Mouse (Mus musculus) limb, embryonic 14.5 days (tissue): ENCODE data around the gene 1700020N01Rik. TPM values are rescaled to one million over a fixed set of nuclear protein-coding genes. Genes with fewer than 3 reads are reported as not detected.

Experiments used
- ATAC-seq: fragments of 200-750 bp; cut with Nextera tagmentation; 2 replicates; pipeline ENCODE4 v1.8.0; 2017; ENCODE audit warnings: low read depth, moderate number of reproducible peaks, moderate TSS enrichment; ENCODE audit not compliant: low FRiP score
- DNase-seq: peaks from one replicate; pipeline ENCODE4 v3.0.0-alpha.2; 2015; ENCODE audit warnings: low spot score
- H3K27ac ChIP-seq: fragments of 300-500 bp; sonication (generic); replicated peaks from 2 replicates; pipeline ENCODE4 v1.5.1; 2014; ENCODE audit warnings: low read depth, mild to moderate bottlenecking, low read length, moderate library complexity, mixed read lengths
- H3K27me3 ChIP-seq: fragments of 300-500 bp; sonication (generic); 2 replicates; pipeline ENCODE4 v1.6.1; 2014; ENCODE audit warnings: low read length, mixed read lengths; ENCODE audit not compliant: control insufficient read depth, insufficient read depth
- H3K36me3 ChIP-seq: fragments of 300-500 bp; sonication (generic); 2 replicates; pipeline ENCODE4 v1.6.1; 2014; ENCODE audit warnings: mild to moderate bottlenecking, low read length, moderate library complexity, mixed read lengths; ENCODE audit not compliant: control insufficient read depth, insufficient read depth
- H3K4me1 ChIP-seq: fragments of 300-500 bp; sonication (generic); 2 replicates; pipeline ENCODE4 v1.6.1; 2014; ENCODE audit warnings: antibody characterized with exemption, low read length, mixed read lengths; ENCODE audit not compliant: control insufficient read depth, insufficient read depth
- H3K4me2 ChIP-seq: fragments of 300-500 bp; sonication (generic); replicated peaks from 2 replicates; pipeline ENCODE4 v1.6.1; 2014; ENCODE audit warnings: low read depth, mild to moderate bottlenecking, low read length, moderate library complexity; ENCODE audit not compliant: severe bottlenecking
- H3K4me3 ChIP-seq: fragments of 300-500 bp; sonication (generic); replicated peaks from 2 replicates; pipeline ENCODE4 v1.5.1; 2014; ENCODE audit warnings: low read length
- H3K9ac ChIP-seq: fragments of 300-500 bp; sonication (generic); 2 replicates; pipeline ENCODE4 v1.6.1; 2014; ENCODE audit warnings: mild to moderate bottlenecking, low read depth, low read length, moderate library complexity; ENCODE audit not compliant: severe bottlenecking
- H3K9me3 ChIP-seq: fragments of 300-500 bp; sonication (generic); 2 replicates; pipeline ENCODE4 v1.6.1; 2016; ENCODE audit warnings: low read length; ENCODE audit not compliant: control insufficient read depth
- POLR2A ChIP-seq: fragments of 200-500 bp; IDR thresholded peaks from 2 replicates; pipeline ENCODE4 v1.8.0; 2012; ENCODE audit warnings: inconsistent platforms, mild to moderate bottlenecking, moderate library complexity, borderline replicate concordance; ENCODE audit not compliant: insufficient read depth, insufficient read length; ENCODE audit errors: extremely low read depth
- WGBS: fragments of 180-500 bp; shearing (Covaris S2); extraction: QIAGEN DNeasy Blood & Tissue Kit; methylation state at CpG from one replicate; pipeline ENCODE4 v1.1.7; 2014; 5-methylcytosine and 5-hydroxymethylcytosine counted together
- polyA plus RNA-seq, 2 experiments: library from polyadenylated mRNA; depleted of rRNA in 1 of 2; stranded (reverse) in 1 of 2; unstranded in 1 of 2; fragments of >200 nt; fragmentation: Nextera tagmentation in 1 of 2; extraction: Ambion mirVana in 1 of 2; gene quantifications; 2 replicates each; pipeline versions ENCODE4 v1.2.1 to v1.2.3; 2012 to 2014

1700020N01Rik gene
- polyA plus RNA-seq, 2 experiments = not detected

GRCm38 (mm10) chr10:21563446-21563845 is 29.5 kb upstream of the 1700020N01Rik start:
- Histone ChIP-seq H3K36me3 (no peaks in the 10 kb centered on the region), H3K9me3 (no peaks in the 10 kb centered on the region), H3K9ac (no peak overlapping the region), H3K27ac (no peak overlapping the region), H3K4me2 (no peak overlapping the region), H3K4me1 (peaks cover 5% of the 10 kb centered on the region), H3K27me3 (no peaks in the 10 kb centered on the region), H3K4me3 (no peak overlapping the region)
- no peak for DNase-seq
- no peak for TF ChIP-seq POLR2A
- 92% methylated on average over 2 of the region's 2 CpGs for WGBS
- no peak for ATAC-seq

- Histone ChIP-seq H3K4me3 (no peak overlapping the region), H3K27me3 (no peaks in the 10 kb centered on the region), H3K9me3 (no peaks in the 10 kb centered on the region), H3K4me2 (no peak overlapping the region), H3K9ac (no peak overlapping the region), H3K4me1 (peaks cover 5% of the 10 kb centered on the region), H3K27ac (no peak overlapping the region), H3K36me3 (no peaks in the 10 kb centered on the region)
- no peak for TF ChIP-seq POLR2A
- DNase-seq (no peak), ATAC-seq (no peak)
- 84% methylated on average over 5 of the region's 5 CpGs for WGBS
These were observed 28.8 kb upstream of the 1700020N01Rik start for GRCm38 (mm10) chr10:21564189-21564588.

- Histone ChIP-seq H3K36me3 (no peaks in the 10 kb centered on the region), H3K4me3 (no peak overlapping the region), H3K4me1 (no peaks in the 10 kb centered on the region), H3K9me3 (no peaks in the 10 kb centered on the region), H3K4me2 (no peak overlapping the region), H3K27me3 (no peaks in the 10 kb centered on the region), H3K27ac (no peak overlapping the region), H3K9ac (no peak overlapping the region)
- TF ChIP-seq POLR2A = no peak
- DNase-seq (no peak), ATAC-seq (no peak)
- 88% methylated on average over 1 of the region's 1 CpGs for WGBS
These were observed 26.9 kb upstream of the 1700020N01Rik start for GRCm38 (mm10) chr10:21566074-21566473.

- DNase-seq (no peak), ATAC-seq (no peak)
- no peak for TF ChIP-seq POLR2A
- Histone ChIP-seq H3K36me3 (no peaks in the 10 kb centered on the region), H3K9ac (no peak overlapping the region), H3K9me3 (no peaks in the 10 kb centered on the region), H3K4me2 (no peak overlapping the region), H3K4me3 (no peak overlapping the region), H3K4me1 (no peaks in the 10 kb centered on the region), H3K27ac (no peak overlapping the region), H3K27me3 (no peaks in the 10 kb centered on the region)
- 82% methylated on average over 4 of the region's 4 CpGs for WGBS
These were observed 21.3 kb upstream of the 1700020N01Rik start for GRCm38 (mm10) chr10:21571615-21572014.

GRCm38 (mm10) chr10:21573713-21574112 is 19.2 kb upstream of the 1700020N01Rik start:
- Histone ChIP-seq H3K4me3 (no peak overlapping the region), H3K4me1 (no peaks in the 10 kb centered on the region), H3K36me3 (no peaks in the 10 kb centered on the region), H3K9ac (no peak overlapping the region), H3K4me2 (no peak overlapping the region), H3K27ac (no peak overlapping the region), H3K9me3 (no peaks in the 10 kb centered on the region), H3K27me3 (no peaks in the 10 kb centered on the region)
- TF ChIP-seq POLR2A = no peak
- DNase-seq = no peak
- WGBS = 88% methylated on average over 4 of the region's 4 CpGs
- ATAC-seq = no peak

GRCm38 (mm10) chr10:21575806-21576378 is 17.1 kb upstream of the 1700020N01Rik start:
- Histone ChIP-seq H3K36me3 (no peaks in the 10 kb centered on the region), H3K4me3 (no peak overlapping the region), H3K27ac (no peak overlapping the region), H3K4me1 (no peaks in the 10 kb centered on the region), H3K27me3 (no peaks in the 10 kb centered on the region), H3K9ac (no peak overlapping the region), H3K9me3 (no peaks in the 10 kb centered on the region), H3K4me2 (no peak overlapping the region)
- TF ChIP-seq POLR2A = no peak
- ATAC-seq = no peak
- DNase-seq = no peak
- WGBS = 63% methylated on average over 11 of the region's 11 CpGs
